In the genomic region with DNA sequence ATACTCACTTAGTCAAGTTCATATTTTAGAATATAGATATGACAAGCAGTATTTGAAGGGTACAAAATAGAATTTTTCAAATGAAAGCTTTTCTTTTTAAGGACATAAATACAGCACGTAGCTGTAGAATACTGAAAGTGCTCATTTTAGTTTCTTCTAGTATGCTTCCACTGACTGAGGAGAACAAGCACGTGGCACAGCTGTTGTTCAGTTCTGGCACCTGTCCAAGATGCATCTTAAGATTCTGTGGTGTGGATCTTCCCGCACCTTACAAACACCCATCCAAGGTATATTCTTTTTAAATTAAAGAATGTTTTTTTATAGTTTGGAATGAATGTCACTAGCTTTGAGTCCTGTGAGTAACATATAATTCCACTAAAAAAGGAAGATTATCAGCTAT, we compare ENCODE assay signal across 8 mouse cellular contexts. TPM values are rescaled to one million over a fixed set of nuclear protein-coding genes. Genes with fewer than 3 reads are reported as not detected.
DNase-seq lines count a peak whose midpoint lies in the region; ATAC-seq lines count a peak whose summit lies in the region.

No protein-coding gene starts in this region.

- intact Hi-C loops in left cerebral cortex, postnatal 36 days (cut with DNase I): loop anchor here (5.0 kb wide), 1 partner anchor 105 kb away; the partner anchor contains the start of gene Rel

- DNase-seq in A20 (ENCODE audit: low read depth, low spot score): peak; percentile 80
- no peak for DNase-seq in embryonic facial prominence, embryonic 10.5 days (ENCODE audit: low spot score)
- no peak for DNase-seq in spleen, adult 12 weeks (ENCODE audit: low spot score)
- DNase-seq in left cerebral cortex, postnatal 36 days (ENCODE audit: low spot score in 2 of 2): no peak

- H3K36me3 ChIP-seq in erythroblast, embryonic 14.5 days (ENCODE audit: control insufficient read depth): peaks cover 13% of the 10 kb centered on the region
- H3K36me3 ChIP-seq in embryonic facial prominence, embryonic 10.5 days (replicated peaks): peaks cover 21% of the 10 kb centered on the region
- H3K36me3 ChIP-seq in kidney, embryonic 15.5 days: peaks cover 7% of the 10 kb centered on the region
- H3K36me3 ChIP-seq in midbrain, embryonic 15.5 days (replicated peaks): no peaks in the 10 kb centered on the region

- no peak overlapping the region for H3K27ac ChIP-seq in embryonic facial prominence, embryonic 10.5 days (replicated peaks)
- H3K27ac ChIP-seq in kidney, embryonic 15.5 days: no peak overlapping the region
- no peak overlapping the region for H3K27ac ChIP-seq in midbrain, embryonic 15.5 days

- no peaks in the 10 kb centered on the region for H3K9me3 ChIP-seq in erythroblast, embryonic 14.5 days (ENCODE audit: control insufficient read depth, low read length)
- no peaks in the 10 kb centered on the region for H3K9me3 ChIP-seq in embryonic facial prominence, embryonic 10.5 days
- no peaks in the 10 kb centered on the region for H3K9me3 ChIP-seq in kidney, embryonic 15.5 days (replicated peaks)
- H3K9me3 ChIP-seq in midbrain, embryonic 15.5 days: no peaks in the 10 kb centered on the region

- H3K27me3 ChIP-seq in erythroblast, embryonic 14.5 days (ENCODE audit: control insufficient read depth): no peaks in the 10 kb centered on the region
- no peaks in the 10 kb centered on the region for H3K27me3 ChIP-seq in embryonic facial prominence, embryonic 10.5 days (replicated peaks; ENCODE audit: low read depth, poor library complexity, severe bottlenecking)
- H3K27me3 ChIP-seq in kidney, embryonic 15.5 days: no peaks in the 10 kb centered on the region
- H3K27me3 ChIP-seq in midbrain, embryonic 15.5 days (replicated peaks): no peaks in the 10 kb centered on the region

- ATAC-seq in erythroblast, adult 5-6 weeks (replicated peaks; ENCODE audit: low FRiP score, poor library complexity, severe bottlenecking): no peak
- no peak for ATAC-seq in kidney, embryonic 15.5 days (replicated peaks; ENCODE audit: low FRiP score)
- ATAC-seq in midbrain, embryonic 15.5 days (replicated peaks): no peak

- H3K4me2 ChIP-seq in kidney, embryonic 15.5 days: peak overlapping the region; percentile 67
- peak overlapping the region; percentile 58 for H3K4me2 ChIP-seq in midbrain, embryonic 15.5 days

- peak overlapping the region; percentile 90; the same call in 1 of the 2 replicates for H3K9ac ChIP-seq in kidney, embryonic 15.5 days
- H3K9ac ChIP-seq in midbrain, embryonic 15.5 days: no peak overlapping the region

- peak overlapping the region; percentile 81 for H3K4me3 ChIP-seq in erythroblast, embryonic 14.5 days (replicated peaks)
- peak overlapping the region; percentile 92 for H3K4me3 ChIP-seq in embryonic facial prominence, embryonic 10.5 days
- peak overlapping the region; percentile 88 for H3K4me3 ChIP-seq in kidney, embryonic 15.5 days (replicated peaks)
- peak overlapping the region; percentile 86 for H3K4me3 ChIP-seq in midbrain, embryonic 15.5 days

- peaks cover 26% of the 10 kb centered on the region for H3K4me1 ChIP-seq in erythroblast, embryonic 14.5 days (ENCODE audit: control insufficient read depth)
- H3K4me1 ChIP-seq in embryonic facial prominence, embryonic 10.5 days: peaks cover 18% of the 10 kb centered on the region
- H3K4me1 ChIP-seq in kidney, embryonic 15.5 days: peaks cover 17% of the 10 kb centered on the region
- peaks cover 20% of the 10 kb centered on the region for H3K4me1 ChIP-seq in midbrain, embryonic 15.5 days

- WGBS in embryonic facial prominence, embryonic 10.5 days: 77% methylated on average over 3 of the region's 3 CpGs
- 33% methylated on average over 3 of the region's 3 CpGs for WGBS in kidney, embryonic 15.5 days
- WGBS in midbrain, embryonic 15.5 days: 28% methylated on average over 3 of the region's 3 CpGs

RNA-seq across cellular contexts. Expression of gene Pex13, which starts 1.4 kb away (rescaled TPM):
- polyA plus RNA-seq in erythroblast, embryonic 14.5 days (2012): 0.09 and 0.11 TPM in 2 replicates
- total RNA-seq in erythroblast, adult 5-6 weeks (2015; ENCODE audit: low replicate concordance): 4.2 and 6.9 TPM in 2 replicates
- 2.5 and 2.6 TPM in 2 replicates for total RNA-seq in erythroblast, adult 5-6 weeks (2017; ENCODE audit: low replicate concordance)
- 32.7 and 35.8 TPM in 2 replicates for polyA plus RNA-seq in embryonic facial prominence, embryonic 10.5 days (2016; fragmentation: Nextera tagmentation; extraction: Ambion mirVana)
- 33.9 and 35.8 TPM in 2 replicates for polyA plus RNA-seq in kidney, embryonic 15.5 days (2015; fragmentation: Nextera tagmentation; extraction: Ambion mirVana)
- polyA plus RNA-seq in midbrain, embryonic 15.5 days (2015; fragmentation: Nextera tagmentation; extraction: Ambion mirVana): 29.6 and 30.5 TPM in 2 replicates
- 10 to 100 TPM; 24.1 to 26.1 TPM for total RNA-seq in left cerebral cortex, postnatal 36 days (2021)

RNA-seq across cellular contexts. Expression of gene Pus10, which starts 1.7 kb away (rescaled TPM):
- 0.07 and 0.21 TPM in 2 replicates for polyA plus RNA-seq in erythroblast, embryonic 14.5 days (2012)
- 7.7 and 16.3 TPM in 2 replicates for total RNA-seq in erythroblast, adult 5-6 weeks (2015; ENCODE audit: low replicate concordance)
- total RNA-seq in erythroblast, adult 5-6 weeks (2017; ENCODE audit: low replicate concordance): 8.9 and 9.2 TPM in 2 replicates
- polyA plus RNA-seq in embryonic facial prominence, embryonic 10.5 days (2016; fragmentation: Nextera tagmentation; extraction: Ambion mirVana): 29.9 and 30.2 TPM in 2 replicates
- 20.4 and 22.9 TPM in 2 replicates for polyA plus RNA-seq in kidney, embryonic 15.5 days (2015; fragmentation: Nextera tagmentation; extraction: Ambion mirVana)
- 10.8 and 12.0 TPM in 2 replicates for polyA plus RNA-seq in midbrain, embryonic 15.5 days (2015; fragmentation: Nextera tagmentation; extraction: Ambion mirVana)
- total RNA-seq in left cerebral cortex, postnatal 36 days (2021): 10 to 100 TPM; 13.7 to 25.4 TPM

RNA-seq across cellular contexts. Expression of gene 0610010F05Rik, which starts 33.7 kb away (rescaled TPM):
- polyA plus RNA-seq in erythroblast, embryonic 14.5 days (2012): 0.05 and 0.06 TPM in 2 replicates
- 4.6 and 23.8 TPM in 2 replicates for total RNA-seq in erythroblast, adult 5-6 weeks (2015; ENCODE audit: low replicate concordance)
- 4.7 and 5.2 TPM in 2 replicates for total RNA-seq in erythroblast, adult 5-6 weeks (2017; ENCODE audit: low replicate concordance)
- polyA plus RNA-seq in embryonic facial prominence, embryonic 10.5 days (2016; fragmentation: Nextera tagmentation; extraction: Ambion mirVana): 34.9 and 35.7 TPM in 2 replicates
- 23.2 and 24.9 TPM in 2 replicates for polyA plus RNA-seq in kidney, embryonic 15.5 days (2015; fragmentation: Nextera tagmentation; extraction: Ambion mirVana)
- polyA plus RNA-seq in midbrain, embryonic 15.5 days (2015; fragmentation: Nextera tagmentation; extraction: Ambion mirVana): 135 and 146 TPM in 2 replicates
- total RNA-seq in left cerebral cortex, postnatal 36 days (2021): 10 to 100 TPM; 39.2 to 42.7 TPM

Comparison
In these comparisons a context has a peak if more than half of its experiments do, and no peak if none do; other contexts are left out.
1. RNA of gene Pex13, which starts 1.4 kb away (polyA plus RNA-seq): 32.7 to 35.8 TPM in embryonic facial prominence, embryonic 10.5 days, 33.9 to 35.8 TPM in kidney, embryonic 15.5 days and 29.6 to 30.5 TPM in midbrain, embryonic 15.5 days; 0.09 to 0.11 TPM in erythroblast, embryonic 14.5 days; every median in the first group is over 10 times any median in the second.
2. RNA of gene 0610010F05Rik, which starts 33.7 kb away (polyA plus RNA-seq): 135 to 146 TPM in midbrain, embryonic 15.5 days, 34.9 to 35.7 TPM in embryonic facial prominence, embryonic 10.5 days and 23.2 to 24.9 TPM in kidney, embryonic 15.5 days; 0.05 to 0.06 TPM in erythroblast, embryonic 14.5 days; every median in the first group is over 10 times any median in the second.
3. Peak in every context shown above with its lines, with median percentiles within 50 percentile points of each other: H3K4me3 ChIP-seq.